Mouse (Mus musculus): ENCODE results near the gene Gm20538. TPM values are rescaled to one million over a fixed set of nuclear protein-coding genes. Genes with fewer than 3 reads are reported as not detected.
A peak's percentile ranks its signal among the peaks of the same experiment; 100 is the strongest.

Gene Gm20538
- polyA plus RNA-seq, 1 experiment from 2014 or later: not detected

DNA sequence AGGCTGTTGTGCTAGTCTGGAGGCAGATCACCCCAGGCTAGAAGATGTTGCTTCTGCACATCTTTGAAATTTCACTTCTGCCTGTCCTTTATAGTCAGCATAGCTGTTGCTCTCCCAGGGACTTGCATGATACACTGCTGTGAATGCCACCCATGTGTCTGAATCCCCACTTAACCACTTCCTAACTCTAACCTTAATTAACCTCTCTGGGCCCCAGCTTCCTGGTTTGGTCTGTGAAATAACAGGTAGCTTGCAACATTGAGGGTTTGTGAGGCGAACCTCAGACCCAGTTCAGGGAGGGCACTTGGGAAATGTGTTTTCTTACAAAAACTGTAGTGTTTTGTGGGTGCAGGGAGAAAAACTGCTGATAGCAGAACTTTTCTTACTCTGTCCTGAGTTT lies 25.4 kb upstream of the Gm20538 start:
- no peak overlapping the region for H3K27ac ChIP-seq (ENCODE audit: low read length)

DNA sequence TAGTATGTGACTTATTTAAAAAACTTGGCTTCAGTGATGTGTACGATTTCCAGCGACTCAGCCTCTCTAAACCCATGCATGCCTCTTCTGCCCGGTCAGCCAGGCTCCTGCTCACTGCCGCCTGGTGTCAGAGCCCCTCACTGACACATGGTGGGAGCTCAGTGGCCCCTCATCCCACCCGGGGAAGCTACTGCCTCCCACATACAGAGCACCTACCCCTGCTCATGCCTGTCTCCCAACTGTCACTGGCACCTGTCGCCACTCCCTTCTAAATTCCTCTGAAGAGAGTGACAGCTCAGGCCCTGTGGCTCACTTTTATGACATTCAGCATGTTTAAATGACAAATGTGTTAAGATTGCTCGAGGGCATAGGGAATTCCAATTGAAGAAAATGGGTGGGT lies 23.6 kb upstream of the Gm20538 start:
- no peaks in the 10 kb centered on the region for H3K9me3 ChIP-seq (ENCODE audit: control insufficient read depth, low read depth, low read length)
- H3K9ac ChIP-seq (replicated peaks; ENCODE audit: low read depth, low read length): no peak overlapping the region
- H3K27ac ChIP-seq (ENCODE audit: low read length): no peak overlapping the region
- no peaks in the 10 kb centered on the region for H3K4me1 ChIP-seq (ENCODE audit: control insufficient read depth, insufficient read depth, low read length)
- ATAC-seq (ENCODE audit: insufficient number of reproducible peaks, insufficient read depth, low FRiP score, low read depth): no peak
- H3K4me2 ChIP-seq (replicated peaks; ENCODE audit: low read depth, low read length): no peak overlapping the region
- H3K4me3 ChIP-seq (ENCODE audit: low read depth, low read length): no peak overlapping the region
- H3K27me3 ChIP-seq (ENCODE audit: control insufficient read depth, insufficient read depth, low read length): no peaks in the 10 kb centered on the region
- peaks cover 19% of the 10 kb centered on the region for H3K36me3 ChIP-seq (ENCODE audit: control insufficient read depth, insufficient read depth, low read length)
- WGBS: 66% methylated on average over 7 of the region's 7 CpGs

More for the DNA sequence above, 25.4 kb upstream of the Gm20538 start:
- WGBS: 72% methylated on average over 1 of the region's 1 CpGs
- no peak overlapping the region for H3K4me3 ChIP-seq (ENCODE audit: low read depth, low read length)
- no peak overlapping the region for H3K4me2 ChIP-seq (replicated peaks; ENCODE audit: low read depth, low read length)
- H3K9me3 ChIP-seq (ENCODE audit: control insufficient read depth, low read depth, low read length): no peaks in the 10 kb centered on the region
- H3K9ac ChIP-seq (replicated peaks; ENCODE audit: low read depth, low read length): no peak overlapping the region
- no peak for ATAC-seq (ENCODE audit: insufficient number of reproducible peaks, insufficient read depth, low FRiP score, low read depth)
- no peaks in the 10 kb centered on the region for H3K27me3 ChIP-seq (ENCODE audit: control insufficient read depth, insufficient read depth, low read length)
- no peaks in the 10 kb centered on the region for H3K4me1 ChIP-seq (ENCODE audit: control insufficient read depth, insufficient read depth, low read length)
- peaks cover 5% of the 10 kb centered on the region for H3K36me3 ChIP-seq (ENCODE audit: control insufficient read depth, insufficient read depth, low read length)

DNA sequence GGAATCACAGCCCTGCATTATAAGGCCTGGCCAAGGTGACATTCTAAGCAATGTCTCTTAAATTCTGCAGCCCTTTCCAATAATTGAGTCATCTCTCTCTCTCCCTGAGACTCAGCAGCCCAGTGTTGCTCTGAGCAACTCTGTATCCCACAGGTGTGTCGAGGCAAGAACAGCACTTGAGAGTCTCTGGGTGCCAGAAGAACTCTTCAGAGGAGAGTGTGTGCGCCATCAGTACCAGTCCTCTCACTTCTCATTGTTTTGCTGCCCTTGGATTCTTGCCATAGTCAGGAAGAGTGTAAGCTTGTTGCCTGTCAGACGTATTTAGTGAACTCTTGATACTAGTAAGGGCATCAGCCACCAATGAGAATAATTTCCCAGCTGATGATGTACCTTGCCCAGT lies 15.1 kb upstream of the Gm20538 start:
- Histone ChIP-seq H3K9me3 (ENCODE audit: control insufficient read depth, low read depth, low read length) (no peaks in the 10 kb centered on the region), H3K4me3 (ENCODE audit: low read depth, low read length) (no peak overlapping the region), H3K4me1 (ENCODE audit: control insufficient read depth, insufficient read depth, low read length) (peaks cover 15% of the 10 kb centered on the region; the same call in 1 of the 2 replicates), H3K4me2 (replicated peaks; ENCODE audit: low read depth, low read length) (no peak overlapping the region), H3K27ac (ENCODE audit: low read length) (no peak overlapping the region), H3K27me3 (ENCODE audit: control insufficient read depth, insufficient read depth, low read length) (no peaks in the 10 kb centered on the region), H3K36me3 (ENCODE audit: control insufficient read depth, insufficient read depth, low read length) (peaks cover 76% of the 10 kb centered on the region), H3K9ac (replicated peaks; ENCODE audit: low read depth, low read length) (no peak overlapping the region)
- no peak for ATAC-seq (ENCODE audit: insufficient number of reproducible peaks, insufficient read depth, low FRiP score, low read depth)
- WGBS: 86% methylated on average over 3 of the region's 3 CpGs

DNA sequence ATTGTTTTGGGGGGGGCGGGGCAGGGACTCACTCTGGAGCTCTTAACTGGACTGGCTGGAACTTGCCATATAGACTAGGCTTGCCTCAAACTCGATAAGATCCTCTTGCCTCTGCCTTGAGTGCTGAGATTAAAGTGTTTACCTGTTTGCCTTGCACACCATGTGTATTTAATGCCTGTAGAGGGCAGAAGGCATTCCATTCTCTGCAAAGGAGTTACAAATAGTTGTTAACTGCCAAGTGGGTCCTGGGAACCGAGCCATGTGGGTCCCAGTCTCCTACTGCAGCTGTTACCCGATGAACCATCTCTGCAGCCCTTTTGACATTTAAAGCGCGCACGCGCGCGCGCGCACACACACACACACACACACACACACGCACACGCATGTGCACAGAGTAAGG lies 11.4 kb upstream of the Gm20538 start:
- WGBS: 90% methylated on average over 14 of the region's 14 CpGs
- H3K4me1 ChIP-seq (ENCODE audit: control insufficient read depth, insufficient read depth, low read length): peaks cover 15% of the 10 kb centered on the region; the same call in 1 of the 2 replicates
- no peak overlapping the region for H3K9ac ChIP-seq (replicated peaks; ENCODE audit: low read depth, low read length)
- no peak for ATAC-seq (ENCODE audit: insufficient number of reproducible peaks, insufficient read depth, low FRiP score, low read depth)
- peaks cover 40% of the 10 kb centered on the region for H3K36me3 ChIP-seq (ENCODE audit: control insufficient read depth, insufficient read depth, low read length)
- no peak overlapping the region for H3K27ac ChIP-seq (ENCODE audit: low read length)
- H3K4me3 ChIP-seq (ENCODE audit: low read depth, low read length): no peak overlapping the region
- no peaks in the 10 kb centered on the region for H3K27me3 ChIP-seq (ENCODE audit: control insufficient read depth, insufficient read depth, low read length)
- peak overlapping the region; percentile 64; the same call in 1 of the 2 replicates for H3K4me2 ChIP-seq (replicated peaks; ENCODE audit: low read depth, low read length)
- H3K9me3 ChIP-seq (ENCODE audit: control insufficient read depth, low read depth, low read length): no peaks in the 10 kb centered on the region

GRCm38 (mm10) chr19:44562652-44563206 lies 10.1 kb upstream of the Gm20538 start, which contains the start of gene Hif1an:
Gene Hif1an (plus strand): TSS chr19:44562850.
- Histone ChIP-seq H3K27ac (ENCODE audit: low read length) (peak within 1 kb of the TSS; percentile 49; the same call in 1 of the 2 replicates), H3K36me3 (ENCODE audit: control insufficient read depth, insufficient read depth, low read length) (peaks cover 27% of the 10 kb centered on the region), H3K4me3 (ENCODE audit: low read depth, low read length) (peak within 1 kb of the TSS; percentile 79), H3K9me3 (ENCODE audit: control insufficient read depth, low read depth, low read length) (no peaks in the 10 kb centered on the region), H3K9ac (replicated peaks; ENCODE audit: low read depth, low read length) (peak within 1 kb of the TSS; percentile 64), H3K27me3 (ENCODE audit: control insufficient read depth, insufficient read depth, low read length) (no peaks in the 10 kb centered on the region), H3K4me1 (ENCODE audit: control insufficient read depth, insufficient read depth, low read length) (peaks cover 15% of the 10 kb centered on the region; the same call in 1 of the 2 replicates), H3K4me2 (replicated peaks; ENCODE audit: low read depth, low read length) (peak within 1 kb of the TSS; percentile 64)
- WGBS: under 1% methylated on average over 33 of the region's 33 CpGs
- ATAC-seq (ENCODE audit: insufficient number of reproducible peaks, insufficient read depth, low FRiP score, low read depth): peak; percentile 97

DNA sequence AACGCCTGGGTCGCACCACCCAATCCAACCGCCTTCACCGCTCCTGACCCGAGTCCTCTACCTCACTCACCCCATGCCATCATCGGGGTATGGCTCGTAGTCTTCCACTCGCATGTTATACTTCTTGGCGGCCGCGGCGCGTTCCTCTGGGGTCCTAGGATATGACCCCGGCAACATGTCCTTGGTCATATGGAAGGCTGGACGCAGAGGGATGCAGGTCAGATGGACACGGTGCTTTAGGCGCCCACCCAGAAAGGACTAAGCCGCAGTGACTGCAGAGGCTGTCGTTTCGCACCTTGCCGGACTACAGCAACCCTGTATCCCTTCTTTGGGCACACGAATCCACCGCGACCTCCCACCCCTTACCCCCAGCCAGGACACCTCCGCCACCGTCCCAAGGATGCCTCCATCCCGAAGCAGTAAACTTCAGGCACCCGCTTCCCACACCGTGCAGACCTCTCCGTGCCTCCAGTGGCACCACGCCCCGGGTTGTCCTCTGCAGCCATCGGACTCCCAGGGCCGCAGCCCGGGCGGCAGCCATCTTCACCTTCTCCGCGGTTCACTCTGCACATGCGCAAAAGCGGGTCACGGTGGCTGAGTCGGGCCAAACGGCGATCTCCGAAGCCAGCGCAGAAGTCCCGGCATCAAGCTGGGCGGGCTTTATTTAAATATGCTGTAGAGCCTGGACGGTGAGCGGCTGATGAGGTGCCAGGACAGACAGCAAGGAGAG lies 2.4 kb upstream of the Gm20538 start, which contains the start of gene Ndufb8:
Gene Ndufb8 (minus strand): TSS at position 580 of the 730 bp plus-strand sequence.
- Histone ChIP-seq H3K9me3 (ENCODE audit: control insufficient read depth, low read depth, low read length) (no peaks in the 10 kb centered on the region), H3K27ac (ENCODE audit: low read length) (peak within 1 kb of the TSS; percentile 67; the same call in 1 of the 2 replicates), H3K27me3 (ENCODE audit: control insufficient read depth, insufficient read depth, low read length) (no peaks in the 10 kb centered on the region), H3K4me3 (ENCODE audit: low read depth, low read length) (peak within 1 kb of the TSS; percentile 95), H3K4me2 (replicated peaks; ENCODE audit: low read depth, low read length) (peak within 1 kb of the TSS; percentile 71), H3K4me1 (ENCODE audit: control insufficient read depth, insufficient read depth, low read length) (peaks cover 7% of the 10 kb centered on the region; the same call in 1 of the 2 replicates), H3K9ac (replicated peaks; ENCODE audit: low read depth, low read length) (peak within 1 kb of the TSS; percentile 92), H3K36me3 (ENCODE audit: control insufficient read depth, insufficient read depth, low read length) (peaks cover 27% of the 10 kb centered on the region)
- ATAC-seq (ENCODE audit: insufficient number of reproducible peaks, insufficient read depth, low FRiP score, low read depth): peak; percentile 83
- 1% methylated on average over 50 of the region's 50 CpGs for WGBS

GRCm38 (mm10) chr19:44554490-44554860 lies 1.8 kb upstream of the Gm20538 start:
- Histone ChIP-seq H3K4me1 (ENCODE audit: control insufficient read depth, insufficient read depth, low read length) (peaks cover 7% of the 10 kb centered on the region; the same call in 1 of the 2 replicates), H3K27me3 (ENCODE audit: control insufficient read depth, insufficient read depth, low read length) (no peaks in the 10 kb centered on the region), H3K4me2 (replicated peaks; ENCODE audit: low read depth, low read length) (peak overlapping the region; percentile 71), H3K27ac (ENCODE audit: low read length) (no peak overlapping the region), H3K36me3 (ENCODE audit: control insufficient read depth, insufficient read depth, low read length) (peaks cover 32% of the 10 kb centered on the region), H3K4me3 (ENCODE audit: low read depth, low read length) (peak overlapping the region; percentile 95), H3K9ac (replicated peaks; ENCODE audit: low read depth, low read length) (peak overlapping the region; percentile 92), H3K9me3 (ENCODE audit: control insufficient read depth, low read depth, low read length) (no peaks in the 10 kb centered on the region)
- 3% methylated on average over 8 of the region's 8 CpGs for WGBS
- ATAC-seq (ENCODE audit: insufficient number of reproducible peaks, insufficient read depth, low FRiP score, low read depth): no peak

- no peak overlapping the region for H3K27ac ChIP-seq (ENCODE audit: low read length)
- H3K4me3 ChIP-seq (ENCODE audit: low read depth, low read length): no peak overlapping the region
- H3K9me3 ChIP-seq (ENCODE audit: control insufficient read depth, low read depth, low read length): no peaks in the 10 kb centered on the region
- no peak for ATAC-seq (ENCODE audit: insufficient number of reproducible peaks, insufficient read depth, low FRiP score, low read depth)
- H3K4me1 ChIP-seq (ENCODE audit: control insufficient read depth, insufficient read depth, low read length): peaks cover 7% of the 10 kb centered on the region; the same call in 1 of the 2 replicates
- peaks cover 43% of the 10 kb centered on the region for H3K36me3 ChIP-seq (ENCODE audit: control insufficient read depth, insufficient read depth, low read length)
- H3K27me3 ChIP-seq (ENCODE audit: control insufficient read depth, insufficient read depth, low read length): no peaks in the 10 kb centered on the region
- WGBS: 94% methylated on average over 4 of the region's 4 CpGs
- H3K9ac ChIP-seq (replicated peaks; ENCODE audit: low read depth, low read length): no peak overlapping the region
- H3K4me2 ChIP-seq (replicated peaks; ENCODE audit: low read depth, low read length): no peak overlapping the region
Measured at GRCm38 (mm10) chr19:44553286-44553685, 655 bp upstream of the Gm20538 start.

Measured in stomach, embryonic 14.5 days (tissue).